Mouse (Mus musculus): ENCODE measurements around the gene Polr1a.
A peak's percentile ranks its signal among the peaks of the same experiment; 100 is the strongest.

The Polr1a gene

DNA sequence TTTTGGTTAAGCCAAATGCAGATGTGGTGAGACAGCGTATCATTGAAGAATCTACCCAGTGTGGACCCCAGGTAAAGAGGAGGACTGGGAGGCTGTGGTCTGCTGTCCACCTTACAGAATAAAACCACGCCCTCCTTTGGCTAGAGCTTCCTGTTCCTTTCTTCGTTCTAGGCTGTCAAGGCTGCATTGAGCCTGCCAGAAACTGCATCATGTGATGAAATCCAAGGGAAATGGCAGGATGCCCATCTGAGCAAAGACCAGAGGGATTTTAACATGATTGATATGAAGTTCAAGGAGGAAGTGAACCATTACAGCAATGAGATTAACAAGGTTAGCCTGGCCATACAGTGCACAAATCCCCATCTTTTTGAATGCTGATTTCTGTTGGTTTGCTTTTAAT lies 41.7 kb downstream of the Polr1a start:
- DNase-seq: no peak

DNA sequence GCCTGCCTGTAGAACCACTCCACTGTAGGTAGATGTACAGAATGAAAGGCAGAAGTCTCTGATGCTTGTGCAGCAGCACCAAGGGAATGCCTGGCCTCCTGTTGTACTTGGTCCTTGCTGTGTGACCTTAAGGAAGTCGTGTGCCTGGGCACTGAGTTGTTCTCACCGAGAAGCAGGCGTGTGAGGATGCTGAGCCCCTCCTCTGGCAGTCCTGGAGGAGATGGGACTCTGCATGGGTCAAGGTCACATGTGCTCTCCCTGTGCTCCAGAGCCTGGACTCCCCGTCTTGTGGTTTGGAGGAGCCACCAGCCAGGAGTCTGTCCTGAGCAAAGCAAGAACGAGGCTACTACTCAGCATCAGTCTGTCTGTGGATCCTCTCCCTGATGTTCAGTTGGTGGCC lies 42.3 kb downstream of the Polr1a start:
- no peak for DNase-seq

DNA sequence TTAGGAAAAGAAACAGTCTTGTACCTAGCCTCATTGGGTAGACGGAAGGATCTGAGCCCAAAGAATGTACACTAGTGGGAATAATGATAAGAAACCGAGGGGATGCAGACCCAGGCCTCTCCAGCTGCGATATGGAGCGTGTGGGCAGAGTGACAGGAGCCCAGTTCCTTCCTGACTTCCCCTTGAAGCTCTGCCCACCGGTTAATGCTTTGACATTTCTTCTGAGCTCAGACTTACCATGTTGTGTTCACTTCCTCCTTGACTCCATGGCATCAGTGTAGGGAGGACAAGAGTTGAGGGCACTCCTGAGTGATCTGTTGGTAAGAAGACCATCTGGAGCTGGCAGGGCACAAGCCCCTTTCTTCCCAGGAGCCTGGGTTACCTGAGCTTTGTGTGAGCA lies 53.3 kb downstream of the Polr1a start:
- no peak for DNase-seq

DNA sequence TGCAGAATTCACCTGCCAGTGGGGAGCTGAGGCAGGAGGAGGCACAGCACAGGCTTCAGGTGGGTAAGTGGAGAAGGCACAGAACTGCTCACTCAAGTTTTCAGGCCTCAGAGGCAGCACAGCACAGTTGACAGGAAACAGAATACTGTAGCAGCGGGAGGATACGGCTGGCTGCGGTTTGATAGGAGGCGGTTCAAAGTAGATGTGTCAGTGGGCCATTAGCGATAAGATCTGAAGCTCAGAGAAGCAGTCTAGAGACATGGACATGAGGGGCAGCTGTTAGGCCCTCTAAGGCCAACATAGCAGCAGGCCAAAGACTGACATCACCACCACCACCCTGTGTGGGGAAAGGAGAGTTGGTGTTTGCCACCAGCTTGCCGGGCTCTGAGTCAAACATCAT lies 53.9 kb downstream of the Polr1a start:
- no peak for DNase-seq

DNA sequence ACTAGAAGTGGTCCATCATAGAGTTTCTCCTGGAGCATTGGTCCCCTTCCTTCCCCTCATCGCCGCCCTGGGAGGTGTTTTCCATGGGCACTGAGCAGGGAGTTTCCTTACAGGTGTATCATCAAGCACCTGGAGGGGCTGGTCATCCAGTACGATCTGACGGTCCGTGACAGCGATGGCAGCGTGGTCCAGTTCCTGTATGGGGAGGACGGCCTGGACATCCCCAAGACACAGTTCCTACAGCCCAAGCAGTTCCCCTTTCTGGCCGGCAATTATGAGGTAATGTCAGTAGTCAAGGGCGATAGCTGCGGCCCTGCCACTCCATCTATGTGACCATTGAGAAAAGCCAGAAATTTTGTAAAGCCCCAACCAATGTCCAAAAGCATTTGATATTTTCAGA lies 54.7 kb downstream of the Polr1a start:
- no peak for DNase-seq

DNA sequence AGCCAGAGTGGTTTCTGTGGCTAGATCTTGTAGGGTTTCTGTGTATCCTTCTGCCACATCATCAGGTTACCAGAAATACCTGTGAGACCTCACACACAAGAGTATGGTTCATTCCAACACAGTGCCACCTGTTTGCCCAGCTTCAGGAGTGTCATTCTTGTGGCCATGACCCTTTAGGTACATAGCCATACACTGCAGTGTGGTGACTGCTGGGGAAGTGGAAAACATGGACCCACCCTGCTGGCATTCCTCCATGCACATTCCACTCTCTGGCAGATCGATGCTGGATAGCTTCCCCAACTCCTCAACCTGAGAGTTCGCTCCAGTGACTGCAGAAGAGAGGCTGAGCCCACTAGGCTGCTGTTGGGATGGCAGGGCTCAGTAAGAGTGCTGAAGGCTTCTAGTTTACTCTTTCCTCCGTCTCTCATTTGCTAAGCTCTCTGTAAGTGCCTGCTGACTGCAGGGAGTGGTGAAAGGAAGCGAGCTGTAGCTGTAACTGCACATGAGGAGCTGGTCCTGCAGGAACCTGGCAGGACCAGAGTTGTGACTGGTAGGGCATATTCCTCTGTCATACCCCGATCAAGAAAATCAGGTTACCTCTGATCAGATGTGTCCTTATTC lies 57.9 kb downstream of the Polr1a start:
- no peak for DNase-seq

DNA sequence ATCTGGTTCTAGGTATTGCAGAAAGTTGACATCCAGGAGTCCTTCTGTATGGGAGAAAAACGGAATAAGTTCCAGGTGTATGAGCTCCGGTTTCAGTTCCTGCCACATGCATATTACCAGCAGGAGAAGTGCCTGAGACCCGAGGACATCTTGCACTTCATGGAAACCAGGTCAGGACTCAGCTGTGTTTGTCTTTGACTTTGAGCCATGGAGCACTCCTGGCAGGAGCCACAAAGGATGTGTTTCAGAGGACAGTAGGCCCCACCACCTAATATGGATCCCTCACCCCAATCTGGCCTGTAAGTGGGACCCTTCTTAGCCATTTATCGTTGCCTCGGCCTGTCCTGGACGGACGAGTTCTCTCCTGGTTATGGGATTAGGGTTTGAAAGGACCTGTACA lies 59.0 kb downstream of the Polr1a start:
- DNase-seq: no peak

DNA sequence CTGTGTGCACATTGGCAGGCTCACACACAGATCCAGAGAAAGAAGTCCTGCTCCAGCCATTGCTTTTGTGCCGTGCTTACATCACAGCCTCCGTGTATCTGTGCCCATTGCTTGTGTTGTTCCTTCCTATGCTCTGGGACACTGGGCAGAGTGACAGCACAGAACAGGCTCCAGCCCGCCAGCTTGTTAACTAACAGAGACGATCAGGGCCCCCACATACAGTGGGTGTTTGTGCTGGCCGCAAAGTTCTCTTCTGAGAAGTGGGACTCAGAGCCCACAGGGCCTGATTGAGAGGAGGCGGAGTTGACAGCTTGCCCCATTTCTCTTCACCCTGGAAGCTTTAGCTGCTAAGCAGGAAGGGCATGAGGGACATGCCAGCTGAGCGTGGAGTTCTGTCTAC lies 60.6 kb downstream of the Polr1a start:
- no peak for DNase-seq

DNA sequence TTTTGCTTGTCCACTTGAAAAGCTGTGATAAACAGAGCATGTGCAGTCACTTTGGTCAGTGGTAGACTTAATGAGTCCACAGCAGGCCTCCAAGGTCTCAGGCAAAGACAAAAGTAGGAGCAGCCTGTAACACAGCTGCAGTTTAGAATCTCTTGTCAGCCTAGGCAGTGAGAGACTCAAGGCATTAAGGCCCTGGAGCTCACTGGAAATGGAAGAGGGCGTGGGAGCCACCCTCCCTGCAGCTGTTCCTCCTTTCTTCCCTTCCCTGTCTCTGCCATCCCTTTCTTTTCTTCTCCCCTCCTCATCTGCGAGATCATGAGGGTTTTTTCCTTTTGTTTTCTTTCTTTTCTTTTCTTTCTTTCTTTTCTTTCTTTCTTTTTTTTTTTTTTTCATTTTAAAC lies 61.3 kb downstream of the Polr1a start:
- no peak for DNase-seq

DNA sequence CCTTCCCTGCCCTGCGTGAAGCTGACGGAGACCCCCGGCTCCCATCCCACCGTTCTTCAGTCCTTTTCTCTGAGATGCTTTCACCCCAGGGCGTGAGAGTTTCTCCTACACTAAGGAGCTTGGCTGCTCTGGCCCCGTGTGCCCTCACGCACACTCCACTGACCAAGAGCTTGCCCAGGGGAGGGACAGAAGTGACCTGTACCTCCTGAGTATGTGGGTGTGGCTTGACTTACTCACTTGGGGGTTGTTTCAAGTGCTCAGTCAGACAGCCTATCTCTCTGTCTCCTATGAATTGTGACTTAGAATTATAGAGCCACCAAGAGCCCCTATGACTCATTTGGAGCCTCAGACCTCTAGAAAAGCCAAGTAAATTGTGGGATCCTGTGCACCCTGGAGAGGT lies 67.7 kb downstream of the Polr1a start:
- no peak for DNase-seq

DNA sequence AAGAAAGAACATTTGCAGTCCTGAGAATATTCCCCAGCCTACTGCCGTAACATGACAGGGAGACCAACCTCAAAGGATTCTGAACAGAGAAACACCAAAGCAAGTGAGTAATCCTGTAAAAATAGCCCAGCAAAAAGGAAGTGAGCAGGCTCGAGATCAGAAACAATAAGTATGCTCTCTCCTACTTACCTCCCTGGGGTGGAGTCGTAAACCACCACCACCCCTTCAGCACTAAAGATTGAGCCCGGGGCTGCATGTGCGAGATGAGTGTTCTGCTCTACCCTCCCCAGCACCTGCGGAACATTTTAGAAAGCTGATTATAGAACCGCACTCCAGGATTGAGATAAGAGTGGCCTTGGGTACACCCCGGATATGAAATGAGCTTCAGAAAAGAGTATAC lies 71.3 kb downstream of the Polr1a start:
- no peak for DNase-seq

DNA sequence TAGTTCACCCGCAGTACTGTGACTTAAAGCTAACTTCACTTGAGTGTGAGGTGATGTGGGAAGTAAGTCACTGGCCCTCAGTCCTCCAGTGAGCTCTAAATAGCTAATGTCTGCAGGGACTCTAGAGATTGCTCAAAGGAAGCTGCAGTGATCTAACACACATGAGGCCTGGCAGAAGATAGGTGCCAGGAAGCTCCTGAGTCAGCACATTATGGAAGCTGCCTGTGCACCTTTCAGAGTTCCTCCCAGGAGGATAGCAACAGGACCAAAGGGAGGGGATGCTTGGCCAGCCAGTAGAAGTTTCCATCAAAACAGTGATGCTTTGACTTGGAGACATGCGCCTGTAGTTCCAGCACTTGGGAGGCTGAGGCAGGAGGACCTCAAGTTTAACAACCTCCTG lies 71.7 kb downstream of the Polr1a start:
- DNase-seq: no peak

DNA sequence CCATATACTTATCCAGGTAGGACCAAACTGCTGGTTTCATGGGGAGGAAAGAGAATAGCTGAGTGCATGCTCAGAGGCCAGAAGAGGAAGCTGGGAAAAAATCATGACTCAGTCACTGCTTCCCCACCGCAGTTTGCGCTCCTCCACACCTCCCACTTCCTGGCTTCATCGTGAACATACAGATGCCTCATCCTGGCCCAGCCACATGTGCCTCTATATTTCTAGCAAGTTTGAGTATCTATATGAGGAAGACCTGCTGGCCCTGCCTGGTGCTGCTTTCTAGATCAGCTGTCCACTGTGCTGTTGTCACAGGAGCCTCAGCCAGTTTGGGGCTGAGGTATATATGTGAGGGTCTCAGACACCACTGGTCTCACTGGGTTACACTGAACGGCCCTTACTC lies 72.6 kb downstream of the Polr1a start:
- no peak for DNase-seq

DNA sequence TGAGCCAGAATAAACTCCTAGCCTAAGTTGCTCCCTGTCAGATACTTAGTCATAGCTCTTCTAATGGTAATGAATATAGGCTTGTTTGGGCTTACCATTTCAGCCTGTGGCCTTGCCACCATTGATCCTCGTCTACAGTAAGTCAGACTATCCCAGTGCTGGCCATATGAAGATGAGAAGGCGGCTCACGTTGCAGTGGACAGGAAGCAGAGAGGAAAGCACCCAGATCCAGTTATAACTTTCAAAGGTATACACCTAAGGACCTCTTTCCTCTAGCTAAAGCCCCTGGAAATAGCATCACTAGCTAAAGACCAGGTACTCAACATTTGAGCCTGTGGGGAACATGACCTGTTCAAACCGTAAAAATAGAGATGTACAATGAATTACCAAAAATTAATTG lies 77.1 kb downstream of the Polr1a start:
- DNase-seq: no peak

DNA sequence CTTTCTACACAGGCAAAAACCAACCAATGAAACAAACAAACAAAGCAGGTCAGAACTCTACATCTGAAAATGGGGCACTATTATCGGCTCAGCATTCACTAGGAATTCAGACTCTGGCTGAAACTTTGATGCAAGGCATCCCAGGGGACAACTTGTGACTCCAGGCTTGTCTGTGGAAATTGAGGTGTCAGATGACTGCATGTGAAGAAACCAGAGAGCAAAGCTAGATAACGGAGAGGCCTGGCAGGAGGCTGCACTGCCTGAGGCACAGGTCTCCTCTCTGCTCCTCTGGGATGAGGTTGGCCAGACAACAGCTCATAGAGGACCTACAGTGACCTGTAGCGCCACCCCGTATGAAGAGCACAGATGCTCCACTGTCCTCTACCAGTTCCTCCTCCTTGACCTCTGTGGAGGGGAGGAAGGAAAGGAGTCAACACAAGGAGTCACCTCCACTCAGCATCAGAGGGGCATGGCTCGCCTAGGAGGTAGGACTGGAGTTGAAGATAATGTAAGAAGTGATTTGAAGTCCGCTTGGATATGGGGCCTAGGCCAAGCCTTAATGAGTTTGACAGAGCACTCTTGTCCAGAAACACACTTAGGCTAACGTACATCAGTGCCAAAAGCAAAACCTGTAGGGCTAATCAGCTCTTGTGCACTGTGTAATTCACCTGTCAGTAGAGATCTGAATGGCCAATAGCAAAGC lies 78.8 kb downstream of the Polr1a start:
- no peak for DNase-seq

DNA sequence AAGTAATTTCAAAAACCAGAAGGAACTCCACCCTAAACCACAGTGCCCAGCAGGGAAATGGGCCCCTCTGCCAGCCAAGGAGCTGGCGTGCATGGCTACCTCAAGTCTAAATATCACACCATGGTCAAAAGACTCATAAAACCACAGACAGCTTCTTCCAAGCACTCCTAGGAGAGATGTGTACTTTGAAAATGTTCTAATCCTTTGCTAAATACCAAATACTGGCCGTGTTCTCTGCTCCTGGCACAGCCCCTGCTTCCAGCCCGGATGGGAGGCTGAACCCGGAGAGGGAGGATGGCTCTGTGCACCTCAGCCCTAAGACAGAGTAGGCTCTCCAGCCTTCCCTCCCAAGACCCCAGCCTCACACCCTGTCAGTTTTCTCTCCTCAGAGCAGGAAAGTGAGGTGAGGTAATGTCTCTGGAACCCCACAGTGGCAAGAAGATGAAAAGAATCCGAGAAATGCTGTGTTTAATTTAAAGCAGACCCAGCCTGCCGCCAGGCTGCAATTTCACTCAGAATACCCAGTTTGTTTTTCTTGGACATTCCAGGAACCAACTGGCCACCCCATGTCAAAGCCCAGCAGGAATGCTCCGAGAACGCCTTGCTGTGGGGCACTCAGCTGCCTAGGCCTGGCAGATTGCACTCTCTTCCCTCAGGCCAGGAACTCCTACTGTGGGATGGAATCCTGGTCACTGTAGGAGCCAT lies 80.9 kb downstream of the Polr1a start:
- DNase-seq: peak; percentile 6

DNA sequence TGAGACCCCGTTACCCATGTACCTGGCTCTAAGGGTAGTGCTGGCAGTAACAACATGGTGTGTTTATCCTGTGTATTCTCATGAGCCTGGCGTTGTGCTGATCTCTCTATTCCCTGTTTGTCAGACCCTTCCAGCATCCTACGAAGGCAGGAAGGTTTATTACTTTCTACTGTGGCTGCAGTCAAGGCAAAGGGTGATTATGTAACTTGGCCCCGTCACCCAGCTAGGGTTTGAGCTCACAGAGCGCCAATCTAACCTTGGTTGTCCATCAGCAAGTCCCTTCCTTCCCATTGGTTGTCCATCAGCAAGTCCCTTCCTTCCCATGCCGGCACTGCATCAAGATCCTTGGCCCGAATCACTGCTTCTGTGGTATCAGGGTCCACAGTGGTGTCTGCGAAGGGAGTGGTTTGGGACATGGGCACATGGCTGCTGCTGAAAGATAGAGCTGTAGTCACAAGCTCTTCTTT lies 81.6 kb downstream of the Polr1a start:
- no peak for DNase-seq

DNA sequence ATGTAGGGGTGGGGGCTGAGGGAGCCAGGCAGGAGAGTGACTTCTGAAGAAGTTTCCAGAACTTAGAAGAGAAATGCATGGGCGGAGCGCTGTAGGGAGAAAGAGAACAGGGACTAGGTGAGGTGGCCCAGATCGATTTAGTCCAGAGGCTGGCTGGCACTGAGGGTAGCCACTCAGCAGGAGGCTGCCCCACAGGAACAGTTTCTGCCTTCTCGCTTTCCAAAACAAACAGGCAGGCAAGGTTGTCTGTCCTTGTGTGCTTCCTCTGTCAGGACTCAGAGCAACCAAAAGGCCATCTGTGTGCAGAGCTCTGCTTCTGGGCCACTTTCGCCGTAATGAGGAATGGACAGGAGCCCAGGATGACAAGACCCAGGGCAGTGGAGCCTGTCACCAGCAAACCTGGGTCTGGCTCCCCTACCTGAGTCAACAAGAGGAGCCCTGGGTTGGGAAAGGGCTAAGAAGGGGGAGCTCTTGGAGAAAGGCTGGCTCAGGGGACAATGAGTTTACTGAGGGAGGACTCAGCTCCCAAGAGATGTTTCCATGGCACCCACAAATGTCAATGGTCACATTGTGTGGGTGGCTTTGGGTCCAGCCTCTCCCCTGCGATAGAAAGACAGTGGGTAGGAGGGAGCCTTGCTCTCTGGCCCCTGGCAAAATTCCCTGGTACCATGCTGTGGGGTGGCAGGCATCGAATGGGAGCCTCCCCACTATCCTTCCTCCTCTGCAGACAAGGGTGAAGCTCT lies 82.5 kb downstream of the Polr1a start:
- peak; percentile 39 for DNase-seq

DNA sequence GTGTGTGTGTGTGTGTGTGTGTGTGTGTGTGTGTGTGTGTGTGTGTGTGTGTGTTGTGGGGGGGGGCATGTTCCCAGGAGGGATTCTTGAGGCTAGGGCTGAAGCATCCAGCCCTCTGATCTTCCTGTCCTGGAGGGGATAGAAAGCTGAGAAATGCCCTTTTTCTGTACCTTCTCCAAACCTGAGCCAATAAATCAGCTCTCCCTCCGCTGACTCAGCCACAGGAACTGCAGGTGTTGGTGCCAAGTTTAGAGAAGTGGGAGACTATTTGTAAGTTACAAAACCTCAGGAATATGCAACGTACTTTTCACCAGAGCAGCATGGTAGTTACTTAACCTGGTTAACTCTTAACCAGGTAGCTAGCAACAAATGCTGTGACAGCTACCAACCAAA lies 83.1 kb downstream of the Polr1a start:
- no peak for DNase-seq

DNA sequence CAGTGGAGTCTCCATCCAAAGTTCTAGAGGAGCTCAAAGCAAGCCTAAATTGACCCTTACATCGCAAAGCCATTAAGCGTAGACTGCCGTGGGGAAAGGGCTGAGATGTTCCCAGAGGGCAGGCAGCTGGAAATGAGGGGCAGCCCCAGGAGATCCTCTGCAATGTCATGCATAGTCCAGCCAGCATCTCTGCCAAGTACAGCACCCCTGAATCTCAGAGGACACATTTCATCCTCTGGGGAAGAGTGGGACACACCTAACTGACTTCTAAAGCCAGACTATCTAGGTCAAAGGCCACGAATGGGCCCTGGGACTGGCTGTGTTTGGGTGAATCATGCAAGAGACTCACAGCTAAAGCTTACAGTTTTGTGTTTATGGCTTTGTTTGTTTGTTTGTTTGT lies 85.2 kb downstream of the Polr1a start:
- no peak for DNase-seq

DNA sequence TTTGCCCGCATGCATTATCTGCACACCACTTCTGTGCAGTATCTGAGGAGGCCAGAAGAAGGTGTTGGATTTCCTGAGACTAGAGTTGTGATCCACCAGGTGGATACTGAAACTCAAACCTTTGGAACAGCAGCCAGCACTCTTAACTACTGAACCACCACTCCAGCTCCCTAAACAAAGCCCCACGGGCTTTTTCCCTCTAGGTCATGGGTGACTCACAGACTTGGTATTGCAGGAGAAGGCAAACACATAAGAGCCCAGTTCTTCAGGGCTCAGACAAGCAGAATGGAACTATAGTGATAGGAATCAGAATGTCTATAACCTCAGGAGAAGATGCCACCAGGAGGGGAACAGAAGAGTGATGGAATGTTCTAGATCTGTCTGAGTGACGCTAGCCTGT lies 86.2 kb downstream of the Polr1a start:
- no peak for DNase-seq

DNA sequence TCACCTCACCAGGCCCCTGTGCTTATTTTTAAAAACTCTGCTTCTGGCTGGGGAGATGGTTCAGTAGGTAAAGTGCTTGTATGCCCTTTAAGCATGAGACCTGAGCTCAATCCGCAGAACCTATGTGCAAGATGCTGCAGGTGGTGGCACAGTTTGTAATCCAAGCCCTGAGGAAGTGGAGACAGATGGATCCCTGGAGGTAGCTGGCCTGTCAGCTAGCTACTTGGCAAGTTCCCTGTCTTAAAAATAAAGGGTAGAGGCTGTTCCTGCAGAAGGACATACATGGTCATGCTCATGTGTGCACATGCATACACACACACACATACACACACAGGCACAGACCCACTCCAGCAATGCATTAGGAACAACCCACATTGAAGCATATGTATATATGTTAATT lies 88.4 kb downstream of the Polr1a start:
- DNase-seq: no peak

DNA sequence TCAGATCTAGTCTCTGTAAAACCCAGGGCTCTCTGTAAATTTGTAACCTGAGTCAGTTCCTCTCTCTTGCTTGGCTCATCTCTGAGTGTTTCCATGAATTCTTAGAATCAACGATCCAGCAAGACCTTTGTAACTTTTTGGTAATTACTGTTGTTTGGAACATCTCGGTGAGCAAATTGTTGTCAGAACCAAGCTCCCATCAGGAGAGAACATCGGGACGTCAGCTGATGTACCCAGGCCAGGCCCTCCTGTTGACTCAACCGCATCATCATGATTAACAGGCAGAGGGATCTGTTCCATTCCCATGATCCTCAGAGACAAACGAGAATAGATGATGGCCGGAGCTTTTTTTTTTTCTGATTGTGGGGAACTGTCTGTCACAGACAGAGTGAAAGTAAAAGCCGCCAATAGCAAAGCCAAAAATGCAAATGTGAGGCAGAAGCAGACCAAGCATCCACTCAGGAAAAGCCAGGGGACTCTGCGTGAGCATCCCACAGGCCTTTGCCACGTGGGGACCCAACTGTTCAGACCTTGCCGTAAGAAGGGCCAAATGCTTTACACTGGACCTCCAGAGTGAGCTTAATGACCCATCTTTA lies 91.2 kb downstream of the Polr1a start:
- no peak for DNase-seq

All from retina, postnatal 1 day (tissue).